Comparison of ENCODE assay signal across 24 mouse cellular contexts in genomic region chr13:115138513-115138912, GRCm38 (mm10). TPM values are rescaled to one million over a fixed set of nuclear protein-coding genes. Genes with fewer than 3 reads are reported as not detected.
DNase-seq lines count a peak whose midpoint lies in the region; ATAC-seq and TF ChIP-seq lines count a peak whose summit lies in the region.
"Had no signal": no experiment of that assay in that cellular context is flagged by ENCODE, and none has a peak within 500 bp of the region (broad histone marks: within the 10 kb centered on the region; RNA-seq: fewer than 3 reads in every experiment).

No protein-coding gene starts in this region.

- POLR2A ChIA-PET in Patski (lab: Charles Lee), result interaction anchor here (0.5 kb wide), 1 partner anchor 50 kb away, joined by 3 read pairs; no protein-coding TSS in a partner anchor

- H3K36me3 ChIP-seq in midbrain, postnatal 0 days (ENCODE audit: insufficient read depth, low read length), result no peaks in the 10 kb centered on the region
- H3K36me3 ChIP-seq: G1E had no signal

- in situ Hi-C loops in Patski (cut with MboI; ENCODE audit: low pct_unique_long_range_greater_than_20kb), result no loop called here

- H3K9ac ChIP-seq in midbrain, postnatal 0 days (replicated peaks; ENCODE audit: low read length, poor library complexity, severe bottlenecking), result no peak overlapping the region

- no peaks in the 10 kb centered on the region for H3K27me3 ChIP-seq in Patski
- H3K27me3 ChIP-seq in midbrain, postnatal 0 days (ENCODE audit: insufficient read depth, low read length), result no peaks in the 10 kb centered on the region
- H3K27me3 ChIP-seq: CH12.LX had no signal

- H3K4me1 ChIP-seq in midbrain, postnatal 0 days (ENCODE audit: insufficient read depth, low read length), result no peaks in the 10 kb centered on the region

- no peak for TF ChIP-seq CTCF in Patski (IDR thresholded peaks at IDR 0.05)
- TF ChIP-seq CTCF in midbrain, postnatal 0 days (IDR thresholded peaks at IDR 0.05), result no peak

- CTCF ChIA-PET in Patski (lab: Charles Lee), result interaction anchor here (0.6 to 1.3 kb wide), 3 partner anchors 12 to 18 kb away, joined by 3 to 6 read pairs (median 3); no protein-coding TSS in a partner anchor

- H3K4me2 ChIP-seq in midbrain, postnatal 0 days (ENCODE audit: low read depth, low read length, poor library complexity, severe bottlenecking), result no peak overlapping the region

- H3K4me3 ChIP-seq in midbrain, postnatal 0 days (ENCODE audit: low read depth, low read length), result no peak overlapping the region

- H3K9me3 ChIP-seq in midbrain, postnatal 0 days (ENCODE audit: low read length), result no peaks in the 10 kb centered on the region
- H3K9me3 ChIP-seq: G1E had no signal

- peak; percentile 4 for DNase-seq in 3T3-L1 (ENCODE audit: low read depth, low spot score)
- DNase-seq in Muller cell, postnatal 12 days (ENCODE audit: inconsistent ontology term), result peak; percentile 34
- DNase-seq in Patski (ENCODE audit: low read depth, low spot score), result no peak
- DNase-seq in frontal cortex, postnatal 10 days (ENCODE audit: low spot score in 2 of 2), result no peak
- DNase-seq in right cerebral cortex, postnatal 25 days, result no peak
- DNase-seq in midbrain, postnatal 0 days (ENCODE audit: low spot score), result no peak
- DNase-seq: adrenal gland, adult 2 months; adrenal gland, adult 8-10 months; adrenal gland, postnatal 10 days; adrenal gland, postnatal 14 days; adrenal gland, postnatal 25 days; adrenal gland, postnatal 36 days; B cell, adult 2 months; cerebellum, adult 11 months; cerebellum, adult 11-12 months; cerebellum, adult 18-20 months; cerebellum, adult 2 months; cerebellum, adult 8-10 months; cerebellum, adult 9-10 months had no signal

- H3K27ac ChIP-seq in midbrain, postnatal 0 days (ENCODE audit: low read depth, low read length), result no peak overlapping the region

- 89% methylated on average over 7 of the region's 7 CpGs for WGBS in midbrain, postnatal 0 days

- peak; percentile 95 for ATAC-seq in Patski
- ATAC-seq in midbrain, postnatal 0 days (ENCODE audit: low FRiP score), result no peak
- ATAC-seq: activated CD4-positive, CD25-positive, alpha-beta regulatory T cell, adult 4 months; CD4-positive, CD25-positive, alpha-beta regulatory T cell, adult 4 months had no signal

RNA-seq across cellular contexts. Expression of gene Itga1, which starts 36.7 kb away (rescaled TPM):
- 59.2 TPM for polyA plus RNA-seq in Patski (2021)
- total RNA-seq in midbrain, postnatal 0 days (2014; rRNA removed), result 8.5 and 8.7 TPM in 2 replicates
- polyA plus RNA-seq in midbrain, postnatal 0 days (2015; fragmentation: Nextera tagmentation; extraction: Ambion mirVana), result 3.0 and 3.6 TPM in 2 replicates
- total RNA-seq: MEL had no signal
- polyA plus RNA-seq: G1E had no signal

RNA-seq across cellular contexts. Expression of gene Gm49395, which starts 36.8 kb away (rescaled TPM):
- 2.2 TPM for polyA plus RNA-seq in Patski (2021)
- 3.1 TPM in 1 of 2 replicates, not detected in the other for total RNA-seq in midbrain, postnatal 0 days (2014; rRNA removed)
- polyA plus RNA-seq in midbrain, postnatal 0 days (2015; fragmentation: Nextera tagmentation; extraction: Ambion mirVana), result 3.4 TPM in 2 replicates
- total RNA-seq: G1E had no signal

RNA-seq across cellular contexts. Expression of gene Pelo, which starts 48.5 kb away (rescaled TPM):
- 34.9 TPM for polyA plus RNA-seq in Patski (2021)
- 5.7 and 14.1 TPM in 2 replicates for total RNA-seq in midbrain, postnatal 0 days (2014; rRNA removed)
- 6.0 and 7.0 TPM in 2 replicates for polyA plus RNA-seq in midbrain, postnatal 0 days (2015; fragmentation: Nextera tagmentation; extraction: Ambion mirVana)

Comparison
In these comparisons a context has a peak if more than half of its experiments do, and no peak if none do; other contexts are left out.
1. DNase-seq: peak in 3T3-L1 (single experiment) and Muller cell, postnatal 12 days (single experiment); none in Patski (single experiment), frontal cortex, postnatal 10 days (0 of 2), right cerebral cortex, postnatal 25 days (single experiment) and midbrain, postnatal 0 days (single experiment).
2. RNA of gene Itga1, which starts 36.7 kb away (polyA plus RNA-seq): 59.2 TPM in Patski (single experiment); 3.0 to 3.6 TPM in midbrain, postnatal 0 days; every median in the first group is over 10 times any median in the second.